Mouse (Mus musculus): Measurements from ENCODE around the gene Pmpca.

- TF ChIP-seq CTCF (IDR thresholded peaks at IDR 0.05; ENCODE audit: low read depth) (peak; percentile 29; the same call in 1 of the 2 replicates), EP300 (optimal IDR thresholded peaks at IDR 0.05) (no peak)
These were observed 21.0 kb downstream of the Pmpca start for GRCm38 (mm10) chr2:26410091-26410490.

Measured in stomach, postnatal 0 days (tissue).